Mouse (Mus musculus) forebrain, embryonic 15.5 days (tissue): ENCODE results near the gene Tmem108. TPM values are rescaled to one million over a fixed set of nuclear protein-coding genes. Genes with fewer than 3 reads are reported as not detected.

Experiments used
- ATAC-seq: fragments of 200-750 bp; cut with Nextera tagmentation; replicated peaks from 2 replicates; pipeline ENCODE4 v1.8.0; 2017; ENCODE audit warnings: mild to moderate bottlenecking, moderate TSS enrichment, moderate library complexity
- H3K27ac ChIP-seq: fragments of 300-500 bp; sonication (generic); replicated peaks from 2 replicates; pipeline ENCODE4 v1.5.1; 2015; ENCODE audit warnings: mild to moderate bottlenecking, inconsistent platforms
- H3K27me3 ChIP-seq: fragments of 300-500 bp; sonication (generic); 2 replicates; pipeline ENCODE4 v1.6.1; 2015; ENCODE audit warnings: inconsistent platforms
- H3K36me3 ChIP-seq: fragments of 300-500 bp; sonication (generic); 2 replicates; pipeline ENCODE4 v1.6.1; 2015; ENCODE audit warnings: mild to moderate bottlenecking, inconsistent platforms
- H3K4me1 ChIP-seq: fragments of 300-500 bp; sonication (generic); 2 replicates; pipeline ENCODE4 v1.6.1; 2015; ENCODE audit warnings: inconsistent platforms
- H3K4me2 ChIP-seq: fragments of 300-500 bp; sonication (generic); replicated peaks from 2 replicates; pipeline ENCODE4 v1.6.1; 2015; ENCODE audit warnings: mild to moderate bottlenecking, inconsistent platforms
- H3K4me3 ChIP-seq: fragments of 300-500 bp; sonication (generic); 2 replicates; pipeline ENCODE4 v1.5.1; 2015; ENCODE audit warnings: mild to moderate bottlenecking, inconsistent platforms
- H3K9ac ChIP-seq: fragments of 300-500 bp; sonication (generic); replicated peaks from 2 replicates; pipeline ENCODE4 v1.6.1; 2015; ENCODE audit warnings: mild to moderate bottlenecking, inconsistent platforms
- H3K9me3 ChIP-seq: fragments of 300-500 bp; sonication (generic); 2 replicates; pipeline ENCODE4 v1.6.1; 2016; ENCODE audit warnings: inconsistent platforms
- WGBS: fragments of 180-500 bp; shearing (Covaris S2); methylation state at CpG from one replicate; pipeline ENCODE4 v1.1.7; 2015; ENCODE audit warnings: mixed read lengths; 5-methylcytosine and 5-hydroxymethylcytosine counted together
- polyA plus RNA-seq: library from polyadenylated mRNA; unstranded; fragments of >200 nt; fragmentation: Nextera tagmentation; extraction: Ambion mirVana; gene quantifications from 2 replicates; pipeline ENCODE4 v1.2.1, GENCODE M21; 2015

Tmem108 gene
- polyA plus RNA-seq, 1 experiment from 2014 or later = 78.0 TPM

DNA sequence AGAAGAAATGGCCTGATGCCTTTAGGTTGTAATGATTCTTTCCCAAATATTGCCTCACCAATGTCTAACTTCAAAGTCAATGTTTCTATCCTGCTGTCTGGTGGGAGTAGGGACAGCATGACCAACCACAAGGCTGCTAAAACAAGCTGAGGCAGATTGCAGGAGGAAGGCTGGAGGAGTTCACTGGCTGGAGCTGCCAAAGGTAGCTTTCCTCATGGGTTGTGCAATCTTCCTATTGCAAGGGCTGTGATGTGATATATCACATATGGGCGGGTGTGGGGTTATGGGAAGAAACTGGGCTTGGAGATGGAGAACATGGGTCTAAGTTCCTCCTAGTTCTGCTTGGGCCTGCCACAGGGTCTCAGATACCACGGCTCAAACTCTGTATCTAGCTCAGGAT is 163.8 kb downstream of the Tmem108 start:
- peaks cover 25% of the 10 kb centered on the region for H3K4me1 ChIP-seq
- no peak for ATAC-seq
- no peaks in the 10 kb centered on the region for H3K36me3 ChIP-seq
- no peaks in the 10 kb centered on the region for H3K9me3 ChIP-seq
- H3K9ac ChIP-seq = no peak overlapping the region
- no peak overlapping the region for H3K4me2 ChIP-seq
- H3K4me3 ChIP-seq = no peak overlapping the region
- no peaks in the 10 kb centered on the region for H3K27me3 ChIP-seq
- WGBS = 93% methylated on average over 2 of the region's 2 CpGs
- no peak overlapping the region for H3K27ac ChIP-seq

DNA sequence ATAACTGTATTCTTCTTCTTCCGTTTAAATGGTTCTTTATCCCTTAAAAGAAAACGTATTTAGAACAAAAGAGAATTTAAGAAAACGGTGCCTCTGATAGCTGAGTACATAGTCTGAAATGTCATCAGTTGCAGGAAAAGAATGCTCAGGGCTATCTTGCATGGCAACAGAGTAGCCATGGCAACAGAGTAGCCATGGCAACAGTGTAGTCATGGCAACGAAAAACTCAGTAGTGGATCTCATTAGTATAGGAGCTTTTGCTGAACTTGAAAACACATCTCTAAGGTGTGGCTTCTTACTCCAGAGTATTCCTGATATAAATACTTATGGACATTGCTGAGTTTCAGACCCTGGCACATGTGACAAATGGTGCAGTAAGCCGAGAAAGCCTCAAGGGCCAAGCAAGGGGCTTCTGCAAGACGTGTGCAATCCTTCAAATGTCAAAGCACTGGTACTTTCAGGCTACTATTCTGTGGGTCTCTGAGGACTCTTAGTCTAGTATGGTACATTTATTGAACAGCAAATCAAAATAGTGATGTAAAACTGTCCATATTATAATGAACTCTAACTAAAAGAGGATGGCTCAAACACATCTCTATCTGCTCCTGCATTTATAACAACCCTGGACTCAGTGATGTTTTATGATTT is 166.3 kb downstream of the Tmem108 start:
- Histone ChIP-seq H3K27ac (peak overlapping the region; percentile 47), H3K36me3 (no peaks in the 10 kb centered on the region), H3K9ac (no peak overlapping the region), H3K4me2 (no peak overlapping the region), H3K9me3 (no peaks in the 10 kb centered on the region), H3K4me1 (peaks cover 26% of the 10 kb centered on the region), H3K27me3 (no peaks in the 10 kb centered on the region), H3K4me3 (no peak overlapping the region)
- 15% methylated on average over 6 of the region's 6 CpGs for WGBS
- ATAC-seq = peak; percentile 93

DNA sequence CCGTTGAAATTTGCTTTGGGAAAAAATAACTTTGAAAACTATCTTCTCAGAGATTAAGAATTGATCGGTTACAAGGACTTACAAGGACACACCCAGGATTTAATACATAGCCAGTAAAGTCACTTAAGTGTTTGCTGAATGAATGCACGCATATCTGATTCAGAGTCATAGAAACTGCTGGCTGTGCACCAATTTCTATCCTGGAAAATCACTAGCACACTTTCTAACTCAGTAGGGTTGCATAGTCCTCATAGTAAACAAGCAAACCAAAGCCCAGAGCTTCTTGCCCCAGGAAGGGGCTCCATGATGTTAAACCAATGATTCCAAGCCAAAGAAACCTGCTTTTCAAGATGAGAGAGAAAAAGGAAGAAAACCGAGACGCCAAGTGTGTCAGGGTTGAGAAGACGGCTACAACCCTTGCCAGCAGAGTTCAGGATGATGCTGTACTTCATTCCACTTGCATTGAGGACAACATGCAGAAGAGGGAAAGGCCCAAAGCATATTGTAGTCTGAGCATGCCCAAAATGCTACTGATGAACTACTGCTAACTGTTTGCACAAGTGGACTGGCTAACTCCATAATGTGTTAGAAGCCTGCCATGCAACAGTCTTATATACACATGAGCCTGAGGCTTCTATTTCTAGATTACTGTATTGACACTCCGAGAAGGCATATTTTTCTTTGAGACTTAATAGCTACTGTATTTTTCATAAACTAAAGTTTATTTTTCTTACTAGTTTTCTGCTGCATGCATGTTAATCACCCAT is 167.0 kb downstream of the Tmem108 start:
- no peak overlapping the region for H3K4me3 ChIP-seq
- no peaks in the 10 kb centered on the region for H3K36me3 ChIP-seq
- no peaks in the 10 kb centered on the region for H3K9me3 ChIP-seq
- H3K27ac ChIP-seq = peak overlapping the region; percentile 75
- no peak for ATAC-seq
- no peak overlapping the region for H3K9ac ChIP-seq
- H3K27me3 ChIP-seq = no peaks in the 10 kb centered on the region
- peaks cover 26% of the 10 kb centered on the region for H3K4me1 ChIP-seq
- 68% methylated on average over 7 of the region's 7 CpGs for WGBS
- H3K4me2 ChIP-seq = no peak overlapping the region

DNA sequence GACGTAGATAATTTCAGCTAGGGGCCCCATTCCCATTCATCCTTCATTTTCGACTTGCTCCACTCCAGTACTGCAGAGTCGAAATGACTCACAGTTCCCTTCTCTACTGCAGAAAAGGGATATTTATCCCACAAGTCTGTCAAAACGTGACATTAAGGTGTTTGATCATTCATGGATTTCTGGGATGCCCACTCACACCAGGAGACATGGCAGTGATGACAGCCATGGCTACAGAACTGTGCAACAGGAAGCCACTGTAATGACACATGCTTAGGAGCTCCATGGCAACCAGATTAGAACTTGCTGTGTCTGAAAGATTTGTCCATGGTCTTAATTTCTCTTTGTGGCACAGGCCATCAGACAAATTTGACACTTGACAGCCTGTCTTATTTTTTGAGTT is 168.6 kb downstream of the Tmem108 start:
- H3K4me3 ChIP-seq = no peak overlapping the region
- peaks cover 29% of the 10 kb centered on the region for H3K4me1 ChIP-seq
- H3K36me3 ChIP-seq = no peaks in the 10 kb centered on the region
- H3K27me3 ChIP-seq = no peaks in the 10 kb centered on the region
- WGBS = 61% methylated on average over 4 of the region's 4 CpGs
- H3K4me2 ChIP-seq = no peak overlapping the region
- no peak for ATAC-seq
- H3K9ac ChIP-seq = no peak overlapping the region
- no peaks in the 10 kb centered on the region for H3K9me3 ChIP-seq
- H3K27ac ChIP-seq = no peak overlapping the region

DNA sequence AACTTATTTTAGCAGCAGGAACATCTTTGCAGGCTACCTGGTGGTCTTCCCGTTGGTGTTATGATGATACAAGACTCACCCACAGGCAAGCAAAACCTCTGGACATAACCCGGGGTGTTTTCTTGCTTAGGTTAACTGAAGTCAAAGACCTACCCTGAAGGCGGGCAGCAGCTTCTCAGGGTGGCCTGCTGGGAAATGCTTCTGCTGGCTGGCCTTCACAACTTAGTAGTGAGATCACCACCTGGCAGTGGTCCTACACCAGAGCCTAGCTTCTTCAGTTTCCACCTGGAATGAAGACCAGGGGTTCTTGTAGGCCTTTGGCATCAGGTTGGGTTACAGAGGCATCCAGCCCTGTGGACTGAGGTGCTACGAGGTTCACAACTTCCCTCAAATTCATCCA is 169.7 kb downstream of the Tmem108 start:
- no peak overlapping the region for H3K9ac ChIP-seq
- H3K4me2 ChIP-seq = no peak overlapping the region
- WGBS = 93% methylated on average over 4 of the region's 4 CpGs
- no peaks in the 10 kb centered on the region for H3K27me3 ChIP-seq
- no peaks in the 10 kb centered on the region for H3K36me3 ChIP-seq
- no peak overlapping the region for H3K27ac ChIP-seq
- peaks cover 29% of the 10 kb centered on the region for H3K4me1 ChIP-seq
- ATAC-seq = no peak
- H3K9me3 ChIP-seq = no peaks in the 10 kb centered on the region
- no peak overlapping the region for H3K4me3 ChIP-seq

DNA sequence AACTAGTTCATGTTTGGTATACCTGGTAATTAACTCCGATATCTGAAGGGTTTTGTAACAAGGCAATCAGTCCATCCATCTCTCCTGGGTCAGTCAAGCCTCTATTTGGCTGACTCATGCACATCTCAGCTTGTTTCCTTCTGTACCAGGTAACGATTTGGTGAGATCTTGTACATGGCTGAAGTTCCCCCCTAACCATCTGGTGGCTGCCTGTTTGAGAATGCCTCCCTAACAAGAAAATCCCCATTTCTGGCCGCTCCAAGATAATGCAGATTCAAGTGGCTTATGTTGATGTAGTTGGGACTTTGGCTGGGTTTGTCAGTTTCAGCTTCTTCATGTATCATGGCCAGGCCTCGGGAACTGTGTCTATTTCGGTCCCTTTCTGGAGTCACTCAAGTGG is 170.8 kb downstream of the Tmem108 start:
- Histone ChIP-seq H3K9me3 (no peaks in the 10 kb centered on the region), H3K27ac (no peak overlapping the region), H3K36me3 (no peaks in the 10 kb centered on the region), H3K4me1 (peaks cover 27% of the 10 kb centered on the region), H3K4me3 (no peak overlapping the region), H3K9ac (no peak overlapping the region), H3K4me2 (no peak overlapping the region), H3K27me3 (no peaks in the 10 kb centered on the region)
- WGBS = 86% methylated on average over 5 of the region's 5 CpGs
- ATAC-seq = no peak

DNA sequence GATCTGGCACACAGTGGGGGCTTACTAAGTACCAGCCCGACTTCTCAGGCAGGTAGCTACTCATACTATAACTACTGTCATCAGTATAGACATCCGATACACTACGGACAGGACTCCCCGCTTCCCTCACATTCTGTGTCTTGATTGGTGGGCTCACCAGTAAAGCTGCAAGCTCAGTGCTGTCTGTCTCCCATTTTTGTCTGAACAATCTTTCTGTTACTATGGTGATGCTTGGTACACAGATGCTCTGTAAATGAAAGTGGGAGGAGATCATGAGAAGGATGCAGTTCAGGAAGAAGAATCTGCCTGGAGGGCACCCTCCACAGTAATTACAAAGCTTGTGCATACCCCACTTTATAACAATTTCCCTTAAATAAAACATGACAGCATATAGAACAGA is 176.8 kb downstream of the Tmem108 start:
- Histone ChIP-seq H3K4me3 (no peak overlapping the region), H3K27me3 (no peaks in the 10 kb centered on the region), H3K36me3 (no peaks in the 10 kb centered on the region), H3K4me1 (peaks cover 26% of the 10 kb centered on the region), H3K4me2 (no peak overlapping the region), H3K27ac (peak overlapping the region; percentile 75), H3K9me3 (no peaks in the 10 kb centered on the region), H3K9ac (no peak overlapping the region)
- 45% methylated on average over 4 of the region's 4 CpGs for WGBS
- peak; percentile 94 for ATAC-seq

DNA sequence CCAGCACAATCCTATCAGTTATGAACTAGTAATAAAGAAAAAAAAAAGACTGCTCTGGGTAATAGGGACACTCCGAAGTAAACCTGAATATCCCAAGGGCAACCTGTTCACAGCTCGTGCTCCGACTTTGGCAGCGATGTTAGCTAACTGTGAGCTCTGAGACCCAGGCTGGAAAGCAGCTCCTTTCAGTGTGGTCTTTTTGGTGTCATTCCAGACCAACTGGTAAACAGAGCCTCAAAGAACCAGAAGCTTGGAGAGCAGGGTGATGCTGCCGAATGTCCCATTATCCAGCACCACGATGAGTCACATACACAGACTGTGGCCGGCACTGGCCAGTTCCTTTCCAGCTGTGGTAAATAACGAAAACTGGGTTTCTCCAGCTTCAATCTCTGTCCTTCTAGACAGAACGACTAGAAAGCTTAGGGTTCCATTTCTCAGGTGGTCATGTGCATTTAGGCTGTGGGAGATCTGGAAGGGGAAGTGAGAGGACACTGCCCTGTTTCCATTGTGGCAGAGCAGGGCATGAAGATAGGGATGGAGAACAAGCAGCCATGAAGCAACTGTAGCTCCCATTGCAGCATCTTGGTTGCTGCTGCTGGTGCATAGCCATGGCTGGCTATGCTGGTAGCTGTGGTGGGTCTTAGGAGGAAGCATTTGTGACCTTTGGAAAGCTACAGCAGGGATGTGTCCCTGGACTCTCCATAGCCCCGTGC is 179.2 kb downstream of the Tmem108 start:
- Histone ChIP-seq H3K4me2 (no peak overlapping the region), H3K36me3 (no peaks in the 10 kb centered on the region), H3K4me1 (peaks cover 27% of the 10 kb centered on the region), H3K4me3 (no peak overlapping the region), H3K27me3 (no peaks in the 10 kb centered on the region), H3K9ac (no peak overlapping the region), H3K27ac (no peak overlapping the region), H3K9me3 (no peaks in the 10 kb centered on the region)
- 91% methylated on average over 10 of the region's 10 CpGs for WGBS
- ATAC-seq = no peak

DNA sequence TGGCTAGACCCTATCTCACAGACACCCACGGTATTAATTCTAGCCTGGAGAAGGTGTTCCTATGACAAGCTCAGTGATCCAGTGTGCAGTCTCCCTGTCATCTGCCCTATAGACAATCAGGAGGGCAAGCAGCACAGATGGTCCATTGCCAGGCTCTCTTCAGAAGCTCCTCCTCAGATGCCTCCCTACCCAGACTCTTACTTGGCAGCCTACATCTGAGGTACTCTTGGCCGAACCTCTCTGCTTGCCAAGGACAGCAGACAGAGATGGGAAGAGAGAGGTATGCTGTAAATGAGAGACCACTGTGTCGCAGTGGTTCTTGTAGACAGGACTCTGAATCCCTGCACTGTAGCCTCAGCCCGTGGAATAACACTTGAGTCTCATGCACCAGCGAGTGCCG is 181.0 kb downstream of the Tmem108 start:
- WGBS = 90% methylated on average over 6 of the region's 6 CpGs
- Histone ChIP-seq H3K4me2 (no peak overlapping the region), H3K27me3 (no peaks in the 10 kb centered on the region), H3K27ac (no peak overlapping the region), H3K9me3 (no peaks in the 10 kb centered on the region), H3K9ac (no peak overlapping the region), H3K36me3 (no peaks in the 10 kb centered on the region), H3K4me3 (no peak overlapping the region), H3K4me1 (peaks cover 25% of the 10 kb centered on the region)
- no peak for ATAC-seq

DNA sequence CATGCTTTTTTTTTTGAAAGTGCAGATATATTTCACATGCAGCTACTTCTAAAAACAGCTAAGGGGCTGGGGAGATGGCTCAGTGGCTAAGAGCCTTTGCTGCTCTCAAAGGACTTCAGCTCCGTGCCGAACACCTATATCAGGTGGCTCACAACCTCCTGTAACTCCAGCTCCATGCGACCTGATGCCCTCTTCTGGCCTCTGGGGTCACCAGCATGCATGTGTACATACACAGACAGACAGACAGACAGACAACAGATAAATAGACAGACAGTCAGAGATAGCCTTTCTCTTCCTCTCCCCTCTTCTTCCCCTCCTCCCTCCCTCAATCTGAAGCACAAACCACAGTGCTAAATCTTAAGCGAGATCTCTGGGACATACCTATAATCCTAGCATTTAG is 181.5 kb downstream of the Tmem108 start:
- no peak overlapping the region for H3K9ac ChIP-seq
- H3K4me1 ChIP-seq = peaks cover 22% of the 10 kb centered on the region
- H3K4me3 ChIP-seq = no peak overlapping the region
- H3K9me3 ChIP-seq = no peaks in the 10 kb centered on the region
- no peaks in the 10 kb centered on the region for H3K27me3 ChIP-seq
- no peaks in the 10 kb centered on the region for H3K36me3 ChIP-seq
- H3K4me2 ChIP-seq = no peak overlapping the region
- H3K27ac ChIP-seq = no peak overlapping the region
- 98% methylated on average over 4 of the region's 4 CpGs for WGBS
- ATAC-seq = no peak

DNA sequence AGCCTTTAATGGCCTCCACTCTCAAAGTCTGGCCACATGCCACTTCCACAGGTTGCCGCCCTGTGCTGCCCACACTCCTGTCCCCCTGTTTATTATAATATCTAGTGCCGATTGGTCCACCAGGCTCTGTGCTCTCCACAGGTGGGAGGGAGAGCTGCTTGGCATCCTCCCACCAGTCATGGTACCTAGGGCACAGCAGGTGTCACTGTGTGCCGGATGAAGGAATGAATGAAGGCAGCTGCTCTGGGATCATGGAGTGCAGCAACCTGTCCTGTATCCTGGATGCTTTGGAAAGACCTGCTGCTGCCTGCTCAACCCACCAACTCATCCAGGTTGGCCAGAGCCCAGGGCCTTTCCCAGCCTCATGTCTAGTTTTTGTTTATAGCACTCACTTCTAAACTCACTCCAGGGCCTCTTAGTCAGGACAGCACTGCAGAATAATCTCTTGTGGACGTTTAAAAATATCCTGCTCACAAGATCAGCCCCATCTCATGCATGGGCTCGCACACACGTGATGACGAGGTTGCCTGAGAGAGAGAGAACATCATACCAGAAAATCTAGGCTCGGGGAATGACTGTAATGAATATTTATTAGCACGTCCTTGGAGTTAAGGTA is 182.1 kb downstream of the Tmem108 start:
- Histone ChIP-seq H3K4me1 (peaks cover 20% of the 10 kb centered on the region), H3K27me3 (no peaks in the 10 kb centered on the region), H3K9me3 (no peaks in the 10 kb centered on the region), H3K27ac (0 out of 2 replicates have a peak overlapping the region, but pooled peaks have one; percentile 11), H3K4me2 (no peak overlapping the region), H3K4me3 (no peak overlapping the region), H3K36me3 (no peaks in the 10 kb centered on the region), H3K9ac (no peak overlapping the region)
- ATAC-seq = no peak
- 74% methylated on average over 9 of the region's 9 CpGs for WGBS

DNA sequence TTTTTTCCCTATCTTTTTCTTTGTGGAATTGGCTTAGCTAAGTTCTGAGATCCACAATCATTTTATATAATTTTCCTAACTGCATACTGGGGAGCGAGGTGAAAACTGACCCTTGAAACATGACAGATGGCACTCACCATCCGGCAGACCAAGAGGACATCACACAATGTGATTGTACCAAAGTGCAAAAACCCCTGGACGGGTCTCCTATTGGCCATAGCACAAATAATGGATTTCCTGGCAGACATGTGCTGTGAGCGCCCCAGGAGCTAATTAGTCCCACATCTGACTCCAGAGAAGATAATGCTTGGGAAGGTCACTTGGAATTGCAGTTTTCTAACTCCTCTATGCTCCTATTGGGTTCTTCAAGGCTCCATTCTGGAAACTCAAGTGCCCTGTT is 183.9 kb downstream of the Tmem108 start:
- no peak overlapping the region for H3K4me2 ChIP-seq
- H3K27ac ChIP-seq = no peak overlapping the region
- H3K36me3 ChIP-seq = no peaks in the 10 kb centered on the region
- peaks cover 20% of the 10 kb centered on the region for H3K4me1 ChIP-seq
- no peaks in the 10 kb centered on the region for H3K9me3 ChIP-seq
- WGBS = 71% methylated on average over 4 of the region's 4 CpGs
- H3K4me3 ChIP-seq = no peak overlapping the region
- ATAC-seq = no peak
- no peaks in the 10 kb centered on the region for H3K27me3 ChIP-seq
- H3K9ac ChIP-seq = no peak overlapping the region
